Mouse (Mus musculus) G1E (cell line): ENCODE data around the gene Cdip1. TPM values are rescaled to one million over a fixed set of nuclear protein-coding genes. Genes with fewer than 3 reads are reported as not detected.

Source experiments
- ATAC-seq: 2 replicates; pipeline ENCODE4 v1.8.0; 2016; ENCODE audit warnings: mild to moderate bottlenecking; ENCODE audit not compliant: insufficient number of reproducible peaks, poor library complexity, low FRiP score, severe bottlenecking; ENCODE audit errors: extremely low read depth
- DNase-seq: peaks from one replicate; pipeline ENCODE4 v3.0.0; 2012; ENCODE audit warnings: low spot score
- H3K27me3 ChIP-seq: 2 replicates; pipeline ENCODE4 v1.6.1; 2012; ENCODE audit warnings: mild to moderate bottlenecking, low read length, inconsistent platforms; ENCODE audit not compliant: insufficient read depth
- H3K36me3 ChIP-seq: replicated peaks from 2 replicates; pipeline ENCODE3; 2012; ENCODE audit warnings: mild to moderate bottlenecking, inconsistent platforms
- H3K4me1 ChIP-seq: 2 replicates; pipeline ENCODE4 v1.6.1; 2012; ENCODE audit warnings: low read depth, low read length, inconsistent platforms, mixed read lengths; ENCODE audit not compliant: insufficient read depth
- H3K4me3 ChIP-seq: 2 replicates; pipeline ENCODE4 v1.5.1; 2012; ENCODE audit warnings: low read depth, mild to moderate bottlenecking, inconsistent platforms, low read length, moderate library complexity, mixed read lengths
- H3K9me3 ChIP-seq: replicated peaks from 2 replicates; pipeline ENCODE4 v1.6.1; 2012; ENCODE audit warnings: inconsistent platforms
- CTCF ChIP-seq: IDR thresholded peaks from 2 replicates; pipeline ENCODE4 v1.5.1; 2012; ENCODE audit warnings: low read depth, low read length, inconsistent platforms, mixed read lengths
- GATA1 ChIP-seq: IDR thresholded peaks from 2 replicates; pipeline ENCODE4 v1.6.1; 2012; ENCODE audit warnings: borderline replicate concordance, low read length, inconsistent platforms, mixed read lengths
- GATA2 ChIP-seq: IDR thresholded peaks from 2 replicates; pipeline ENCODE4 v1.6.1; 2012; ENCODE audit warnings: low read depth, low read length, inconsistent platforms, borderline replicate concordance
- POLR2AphosphoS5 ChIP-seq: IDR thresholded peaks from 2 replicates; pipeline ENCODE4 v1.6.1; 2012; ENCODE audit warnings: low read depth, low read length, inconsistent platforms; ENCODE audit not compliant: insufficient replicate concordance
- TAL1 ChIP-seq: conservative IDR thresholded peaks from 2 replicates; pipeline ENCODE4 v1.6.1; 2012; ENCODE audit warnings: low read depth, low read length, inconsistent platforms, mixed read lengths
- polyA plus RNA-seq: library from polyadenylated mRNA; stranded (reverse); fragments of >175 nt; gene quantifications from 2 replicates; pipeline ENCODE4 v1.2.3, GENCODE M21; 2012
- total RNA-seq, 2 experiments: library from RNA; stranded (forward) in 1 of 2; stranded (reverse) in 1 of 2; fragments of 200-1000 nt in 1 of 2; fragments of >200 nt in 1 of 2; fragmentation: Nextera tagmentation in 1 of 2; gene quantifications; 2 replicates each; pipeline ENCODE4 v1.2.3; 2014 to 2017

The Cdip1 gene
- total RNA-seq (2014; fragmentation: Nextera tagmentation): 12.6 and 16.2 TPM in 2 replicates
- 11.4 and 12.0 TPM in 2 replicates for total RNA-seq (2017)
- polyA plus RNA-seq: 25.5 and 31.9 TPM in 2 replicates

DNA sequence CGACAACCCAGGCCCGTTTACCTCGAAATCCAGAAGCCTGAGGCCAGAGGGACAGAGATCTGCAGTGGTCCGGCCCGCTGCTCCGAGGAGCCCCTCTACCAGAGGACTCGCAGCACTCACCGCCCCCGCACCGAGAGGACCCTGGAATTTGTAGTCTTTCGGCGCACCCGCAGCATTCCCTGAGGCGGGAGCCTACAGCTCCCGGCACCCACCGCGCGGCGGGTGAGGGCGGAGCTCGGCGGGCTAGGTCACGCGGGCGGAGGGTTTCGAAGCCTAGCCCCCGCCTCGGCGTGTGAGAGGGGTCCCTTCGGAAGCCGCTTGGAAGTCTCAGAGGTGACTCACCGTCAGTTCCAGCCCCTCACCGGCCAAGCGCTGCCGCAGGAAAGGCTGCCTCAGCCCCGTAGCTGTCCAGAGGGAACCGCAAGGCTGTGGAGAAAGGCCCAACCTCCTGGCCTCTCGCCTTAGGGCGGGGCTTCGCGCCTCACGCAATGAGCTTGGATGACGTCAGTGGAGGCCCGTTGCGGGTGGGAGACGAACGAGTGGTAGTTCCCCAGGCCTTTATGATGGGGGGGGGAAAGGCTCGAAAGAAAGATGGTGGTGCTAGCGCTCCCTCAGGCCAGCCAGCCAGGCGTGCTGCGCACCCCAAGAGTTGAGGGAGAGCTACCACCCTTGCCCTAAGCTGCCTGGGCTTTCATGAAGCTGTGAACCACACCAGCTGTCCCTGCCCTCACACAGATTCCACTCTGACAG lies at the start of gene Cdip1:
Cdip1 (minus strand) TSS at position 483 of the 750 bp plus-strand sequence.
- H3K27me3 ChIP-seq: no peaks in the 10 kb centered on the region; the same call in 1 of the 2 replicates
- DNase-seq (peak; percentile 76), ATAC-seq (peak; percentile 83)
- peak within 1 kb of the TSS; percentile 85 for H3K4me3 ChIP-seq
- H3K4me1 ChIP-seq: peaks cover 25% of the 10 kb centered on the region
- TF ChIP-seq POLR2AphosphoS5 (no peak), CTCF (no peak), GATA1 (no peak), TAL1 (no peak), GATA2 (no peak)
- H3K36me3 ChIP-seq: peaks cover 7% of the 10 kb centered on the region
- H3K9me3 ChIP-seq: no peaks in the 10 kb centered on the region

DNA sequence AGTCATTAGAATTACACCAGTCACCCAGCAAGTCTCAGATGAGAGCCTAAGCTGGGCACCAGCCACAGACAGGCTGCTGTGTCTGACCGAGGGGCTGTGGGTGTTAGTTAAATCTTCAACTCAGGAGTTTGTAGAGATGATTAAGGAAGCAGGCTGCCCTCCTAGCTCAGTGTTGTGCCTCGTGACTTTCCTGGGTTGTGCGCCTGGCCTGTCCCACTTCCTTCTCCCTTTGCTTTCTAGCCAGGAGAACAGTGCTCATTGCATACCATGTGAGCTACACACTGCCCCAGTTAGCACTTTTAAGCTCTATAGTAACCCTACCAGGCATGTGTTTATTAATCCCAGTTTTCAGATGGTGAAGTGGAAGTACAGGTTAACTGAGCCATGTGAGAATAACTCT lies 49.5 kb upstream of the Cdip1 start:
- TF ChIP-seq GATA1 (no peak), CTCF (no peak), POLR2AphosphoS5 (no peak), GATA2 (no peak), TAL1 (no peak)
- ATAC-seq: no peak

DNA sequence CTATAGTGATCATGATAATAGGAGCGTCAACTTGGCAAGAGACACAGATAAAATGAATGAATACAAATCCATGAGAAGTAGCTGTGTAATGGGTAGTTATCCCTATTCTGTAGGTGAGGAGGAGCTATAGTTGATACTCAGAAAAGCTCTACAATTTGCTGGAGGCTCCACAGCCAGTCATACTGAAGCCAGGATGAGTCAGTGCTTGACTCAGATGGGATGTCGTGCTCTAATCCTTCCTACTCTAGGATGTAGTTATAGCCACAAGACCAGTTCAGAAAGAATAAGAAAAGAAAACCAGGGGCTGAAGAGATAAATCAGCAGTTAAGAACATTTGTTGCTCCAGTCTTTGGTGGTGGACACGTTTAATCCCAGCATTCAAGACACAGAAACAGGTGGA lies 47.5 kb upstream of the Cdip1 start:
- no peak for DNase-seq
- Histone ChIP-seq H3K4me3 (no peak overlapping the region), H3K27me3 (peaks cover 38% of the 10 kb centered on the region), H3K4me1 (no peaks in the 10 kb centered on the region), H3K36me3 (no peaks in the 10 kb centered on the region), H3K9me3 (no peaks in the 10 kb centered on the region)
- ATAC-seq: no peak
- TF ChIP-seq CTCF: no peak
- TF ChIP-seq POLR2AphosphoS5: no peak
- TF ChIP-seq GATA1: no peak
- TF ChIP-seq GATA2: no peak
- no peak for TF ChIP-seq TAL1

More for the DNA sequence above, 49.5 kb upstream of the Cdip1 start:
- Histone ChIP-seq H3K4me1 (no peaks in the 10 kb centered on the region), H3K27me3 (peaks cover 46% of the 10 kb centered on the region), H3K36me3 (no peaks in the 10 kb centered on the region), H3K4me3 (no peak overlapping the region), H3K9me3 (no peaks in the 10 kb centered on the region)
- no peak for DNase-seq

DNA sequence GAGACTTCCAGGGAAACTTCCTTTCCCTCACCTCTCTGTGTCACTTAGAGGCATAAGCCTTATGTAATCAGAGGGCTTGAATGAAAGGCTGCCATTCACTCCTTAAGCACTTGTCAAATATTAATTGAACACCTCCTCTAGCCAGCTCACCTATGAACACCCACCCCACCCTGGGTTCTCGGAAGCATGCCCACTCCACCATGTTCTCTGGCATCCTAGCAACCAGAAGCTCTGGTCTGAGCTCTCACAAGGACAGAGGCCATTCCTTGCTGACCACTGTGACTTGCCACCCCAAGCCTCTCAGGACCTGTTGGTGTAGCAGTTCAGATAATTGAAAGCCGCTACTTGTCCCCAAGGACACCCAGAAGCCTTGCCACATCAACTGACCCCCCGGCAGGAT lies 45.1 kb upstream of the Cdip1 start, which contains the start of gene 4930562C15Rik:
4930562C15Rik (plus strand) TSS at position 226 of the 400 bp plus-strand sequence.
- peaks cover 3% of the 10 kb centered on the region; the same call in 1 of the 2 replicates for H3K4me1 ChIP-seq
- H3K9me3 ChIP-seq: no peaks in the 10 kb centered on the region
- ATAC-seq: no peak
- H3K4me3 ChIP-seq: no peak within 1 kb of the TSS
- TF ChIP-seq TAL1 (no peak), POLR2AphosphoS5 (no peak), GATA2 (no peak), CTCF (no peak)
- no peaks in the 10 kb centered on the region for H3K36me3 ChIP-seq
- DNase-seq: no peak
- H3K27me3 ChIP-seq: peaks cover 21% of the 10 kb centered on the region

DNA sequence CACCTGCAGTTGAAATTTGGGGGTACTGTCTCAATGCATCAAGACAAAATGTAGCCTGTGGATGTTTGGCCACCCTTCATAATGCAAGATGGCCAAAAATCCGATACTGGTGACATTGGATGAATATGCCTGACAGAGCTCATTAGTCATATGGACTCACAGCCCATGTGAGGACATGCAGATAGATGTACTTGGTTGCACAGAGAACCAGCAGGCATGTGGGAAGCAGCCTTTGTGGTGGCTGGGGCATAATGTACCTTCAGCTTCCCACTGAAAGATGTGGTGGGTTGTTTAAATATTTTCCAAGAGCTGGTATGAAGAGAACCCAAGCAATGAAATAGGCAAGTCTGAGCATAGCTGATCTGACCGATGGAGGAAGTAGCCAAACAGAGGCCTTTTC lies 43.8 kb upstream of the Cdip1 start:
- Histone ChIP-seq H3K36me3 (no peaks in the 10 kb centered on the region), H3K4me3 (no peak overlapping the region), H3K4me1 (peaks cover 3% of the 10 kb centered on the region; the same call in 1 of the 2 replicates), H3K9me3 (no peaks in the 10 kb centered on the region), H3K27me3 (peaks cover 11% of the 10 kb centered on the region)
- ATAC-seq (no peak), DNase-seq (no peak)
- TF ChIP-seq GATA2: no peak
- TF ChIP-seq POLR2AphosphoS5: no peak
- TF ChIP-seq CTCF: no peak
- no peak for TF ChIP-seq TAL1
- no peak for TF ChIP-seq GATA1

DNA sequence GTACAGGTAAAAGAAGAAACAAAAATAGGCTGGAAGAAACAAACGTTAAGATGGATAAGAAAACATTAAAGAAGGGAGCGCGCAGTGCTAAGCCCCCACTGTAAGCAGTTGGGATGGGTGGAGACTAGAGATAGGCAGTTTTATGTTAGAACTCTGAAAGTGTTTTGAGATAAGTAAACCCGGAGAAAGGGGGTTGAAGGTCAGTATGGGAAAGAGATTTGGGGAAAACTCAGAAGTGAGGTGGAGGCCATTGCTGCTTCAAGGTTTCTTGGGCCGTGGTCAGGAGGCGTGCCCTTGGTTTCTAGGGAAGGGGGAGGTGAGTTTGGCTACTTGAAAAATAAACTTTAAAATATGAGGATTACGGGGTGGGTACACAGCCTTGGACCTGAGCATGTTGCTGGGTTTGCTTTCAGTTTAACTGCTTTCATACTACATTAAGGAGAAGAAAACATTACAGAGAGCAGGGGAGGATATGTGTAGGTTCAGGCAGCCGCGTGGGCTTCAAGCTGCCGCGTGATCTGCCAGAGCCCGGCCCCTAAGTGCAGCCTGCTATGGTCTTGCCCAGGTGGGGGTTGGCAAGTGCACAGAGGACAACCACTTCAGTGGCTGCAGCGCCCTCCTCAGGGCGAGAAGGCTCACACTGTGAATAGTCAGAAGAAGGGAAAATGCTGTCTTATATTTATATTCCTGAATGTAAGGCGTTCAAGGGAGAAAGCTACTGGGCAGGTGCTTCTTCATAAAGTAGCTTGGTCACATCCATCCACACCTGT lies 41.7 kb upstream of the Cdip1 start:
- DNase-seq: no peak
- no peaks in the 10 kb centered on the region for H3K36me3 ChIP-seq
- ATAC-seq: no peak

More for the DNA sequence above, 41.7 kb upstream of the Cdip1 start:
- no peak overlapping the region for H3K4me3 ChIP-seq
- no peak for TF ChIP-seq CTCF
- TF ChIP-seq TAL1: no peak
- no peak for TF ChIP-seq POLR2AphosphoS5
- no peak for TF ChIP-seq GATA2
- TF ChIP-seq GATA1: no peak
- H3K27me3 ChIP-seq: peaks cover 19% of the 10 kb centered on the region
- H3K9me3 ChIP-seq: no peaks in the 10 kb centered on the region
- H3K4me1 ChIP-seq: peaks cover 3% of the 10 kb centered on the region; the same call in 1 of the 2 replicates
